Mouse (Mus musculus): ENCODE measurements at regions not wholly inside any gene's neighbourhood (a gene's known extent, or its start where the extent isn't known, plus 50 kb on each side); places are given as distances from the start of the nearest gene placed in this dataset.
A peak's percentile ranks its signal among the peaks of the same experiment; 100 is the strongest.

GRCm38 (mm10) chr7:133176256-133177178, 52.4 kb upstream of the Ctbp2 start:
- whole genome bisulfite sequencing (ENCODE audit: insufficient replicate concordance): 30% methylated on average over 10 of the region's 10 CpGs
- peak; percentile 21; the same call in 1 of the 2 replicates for ATAC-seq (ENCODE audit: low read depth)
- H3K4me2 ChIP-seq (ENCODE audit: low read depth, low read length): no peak overlapping the region
- no peaks in the 10 kb centered on the region for H3K27me3 ChIP-seq (ENCODE audit: control insufficient read depth, insufficient read depth, low read depth, low read length)
- no peak overlapping the region for H3K9ac ChIP-seq (ENCODE audit: low read depth, low read length)
- no peaks in the 10 kb centered on the region for H3K9me3 ChIP-seq (replicated peaks; ENCODE audit: control insufficient read depth, low read length)
- no peak overlapping the region for H3K4me3 ChIP-seq (ENCODE audit: low read depth, low read length)
- H3K27ac ChIP-seq (ENCODE audit: low read length): no peak overlapping the region
- H3K4me1 ChIP-seq (ENCODE audit: control insufficient read depth, low read depth, low read length): no peaks in the 10 kb centered on the region
- no peaks in the 10 kb centered on the region for H3K36me3 ChIP-seq (ENCODE audit: control insufficient read depth, insufficient read depth)
